Mouse (Mus musculus) megakaryocyte progenitor cell, adult 5-6 weeks (primary cell): ENCODE results near the gene Btbd9. TPM values are rescaled to one million over a fixed set of nuclear protein-coding genes. Genes with fewer than 3 reads are reported as not detected.
A peak's percentile ranks its signal among the peaks of the same experiment; 100 is the strongest.

Source experiments
- ATAC-seq: replicated peaks from 2 replicates; pipeline ENCODE4 v1.8.0; 2016; ENCODE audit warnings: mild to moderate bottlenecking, moderate TSS enrichment, inconsistent platforms; ENCODE audit not compliant: poor library complexity
- total RNA-seq, 2 experiments: library from RNA; stranded (forward) in 1 of 2; stranded (reverse) in 1 of 2; fragments of 157-497, 149-512 nt in 1 of 2; fragments of 200-1000 nt in 1 of 2; gene quantifications; 2 replicates each; pipeline versions ENCODE4 v1.2.3 to v1.2.4; 2015 to 2017

The Btbd9 gene
- total RNA-seq, 2 experiments from 2014 or later: 17.2 to 25.4 TPM

DNA sequence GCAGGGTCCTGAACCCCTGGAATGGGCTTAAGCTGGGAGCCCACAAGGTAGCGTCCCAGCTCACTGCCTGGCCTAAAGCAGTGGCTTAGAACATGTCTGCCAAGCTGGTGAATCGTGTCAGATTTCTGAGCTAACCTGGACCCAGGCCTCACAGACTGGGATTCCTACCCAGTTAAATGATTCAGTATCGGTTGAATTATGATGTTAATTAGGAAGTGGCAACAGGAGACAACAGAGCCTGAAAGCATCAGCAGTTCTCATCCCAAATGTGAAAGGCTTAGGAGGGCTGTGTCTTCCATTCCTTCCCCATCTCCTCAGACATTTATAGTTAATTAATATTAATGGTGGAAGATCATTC lies 314.3 kb downstream of the Btbd9 start:
- ATAC-seq: no peak

DNA sequence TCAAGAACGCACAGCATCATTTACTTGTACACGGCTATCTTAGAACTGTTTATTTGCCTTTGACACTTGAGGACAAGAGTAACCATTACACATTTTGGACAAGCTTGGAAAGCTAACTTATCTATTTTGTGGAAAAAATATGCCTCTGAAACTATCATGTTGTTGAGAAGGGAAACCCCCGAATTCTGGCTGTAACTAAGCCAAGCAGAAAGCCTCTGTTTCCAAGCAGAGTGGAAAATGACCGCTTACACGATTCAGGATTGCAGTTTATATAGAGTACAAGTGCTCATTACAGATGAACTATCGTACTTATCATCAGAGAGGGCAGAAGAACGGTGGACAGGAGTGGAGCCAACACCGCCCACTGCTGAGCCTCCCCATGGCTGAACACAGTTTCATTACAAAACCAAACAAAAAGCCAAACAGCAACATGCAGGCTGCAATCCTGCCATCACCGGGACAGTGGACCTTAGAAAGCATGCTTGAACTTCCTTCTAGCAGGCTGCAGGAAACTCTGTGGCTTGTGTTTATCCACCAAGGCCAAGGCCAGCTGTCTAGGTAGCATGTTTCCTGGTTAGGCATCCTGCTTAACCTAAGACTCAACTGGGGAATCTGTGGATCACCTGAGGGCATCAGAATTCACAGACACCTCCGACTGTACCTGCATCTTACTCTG lies 314.8 kb downstream of the Btbd9 start:
- 0 out of 2 replicates have a peak, but pooled peaks have one; percentile 17 for ATAC-seq

DNA sequence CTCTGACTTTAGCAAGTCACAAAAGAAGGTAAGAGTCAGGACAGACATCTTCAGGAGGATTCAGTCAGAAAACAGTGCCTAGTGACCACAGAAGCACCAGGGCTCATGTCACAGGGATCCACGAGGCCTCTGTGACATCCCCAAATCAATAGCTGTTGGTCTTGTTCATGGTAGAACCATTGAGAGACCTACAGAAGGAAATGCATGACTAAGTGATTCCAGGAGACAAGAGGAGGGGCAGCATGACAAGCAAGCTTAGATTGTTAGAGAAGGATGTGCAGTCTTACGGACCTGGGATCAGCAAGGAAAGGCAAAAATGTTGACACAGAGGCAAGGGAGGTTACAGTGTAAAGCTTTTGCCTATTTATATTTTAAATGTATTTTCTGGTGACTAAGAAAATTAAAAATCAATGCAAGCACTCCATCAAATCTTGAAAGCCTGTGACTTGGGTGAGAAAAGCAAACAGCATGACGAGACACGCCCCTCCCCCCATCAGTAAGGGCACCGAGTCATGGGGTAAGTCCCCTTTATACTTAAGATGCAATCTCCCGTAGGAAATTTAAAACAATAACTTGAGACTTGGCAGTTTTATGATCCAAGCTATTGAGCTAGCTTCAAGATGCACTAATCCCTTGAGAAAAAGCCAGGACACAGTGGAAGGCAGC lies 315.5 kb downstream of the Btbd9 start:
- ATAC-seq: no peak

DNA sequence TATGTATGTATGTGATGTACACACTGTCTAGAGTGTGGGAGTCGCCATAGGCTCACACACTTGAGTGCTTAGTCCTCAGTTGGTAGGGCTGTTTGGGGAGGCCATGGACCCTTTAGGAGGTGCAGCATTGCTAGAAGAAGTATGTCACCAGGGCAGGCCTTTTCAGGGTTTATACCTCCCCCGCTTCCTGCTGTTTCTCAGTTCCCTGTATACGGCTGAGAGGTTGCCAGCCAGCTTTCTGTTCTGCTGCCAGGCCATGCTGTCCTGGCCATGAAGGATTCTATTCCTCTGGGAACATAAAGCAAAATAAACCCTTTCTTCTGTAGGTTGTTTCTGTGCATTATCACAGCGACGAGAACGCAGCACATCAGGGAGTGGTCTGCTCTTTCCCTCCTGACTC lies 316.4 kb downstream of the Btbd9 start:
- no peak for ATAC-seq

DNA sequence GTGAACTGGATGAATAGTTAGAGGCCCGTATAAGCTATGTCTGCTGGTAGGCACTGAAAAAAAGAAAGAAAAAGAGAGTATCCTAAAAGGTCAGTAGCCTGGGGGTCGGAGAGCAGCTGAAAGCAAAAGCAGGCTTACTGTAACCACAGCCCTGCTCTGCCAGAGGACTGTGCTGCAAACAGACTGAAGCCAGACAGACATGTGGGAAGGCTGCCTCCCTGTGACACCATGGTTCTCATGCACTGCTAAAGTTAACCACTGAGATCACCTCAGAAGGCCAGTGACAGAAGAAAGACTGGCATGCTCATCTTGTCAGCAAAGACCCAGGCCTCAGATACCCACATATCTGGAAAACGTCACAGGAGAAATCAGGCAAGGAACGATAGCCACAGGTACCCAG lies 317.8 kb downstream of the Btbd9 start:
- ATAC-seq: no peak

DNA sequence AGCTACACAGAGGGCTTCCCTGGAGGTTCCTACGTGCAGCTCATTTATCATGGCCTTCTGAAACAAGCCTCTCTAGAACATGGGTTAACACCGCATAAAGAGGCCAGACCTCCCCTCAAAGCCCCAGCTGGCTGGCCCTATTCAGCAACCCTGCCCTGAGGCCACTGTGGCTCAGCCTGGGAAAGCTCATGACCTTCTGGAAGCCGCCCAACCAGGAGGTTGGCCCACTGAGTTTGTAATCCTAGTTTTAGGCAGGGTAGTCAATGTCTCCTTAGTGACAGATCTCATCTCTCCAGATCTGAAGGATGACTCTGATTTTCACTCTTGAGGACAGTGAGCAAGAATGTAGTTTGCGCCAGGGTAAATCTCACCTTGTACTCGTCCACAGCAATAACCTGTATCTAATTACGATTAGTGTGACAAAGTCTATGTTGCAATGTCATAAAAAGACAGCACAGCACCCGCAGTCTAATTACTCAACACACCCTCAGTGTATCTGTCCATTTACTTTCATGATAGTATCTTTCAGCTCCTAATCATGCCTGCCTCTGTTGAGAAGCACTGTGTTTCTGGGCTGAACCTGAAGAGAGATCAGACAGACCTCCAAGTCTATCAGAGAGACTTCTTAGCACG lies 320.2 kb downstream of the Btbd9 start:
- ATAC-seq: no peak

DNA sequence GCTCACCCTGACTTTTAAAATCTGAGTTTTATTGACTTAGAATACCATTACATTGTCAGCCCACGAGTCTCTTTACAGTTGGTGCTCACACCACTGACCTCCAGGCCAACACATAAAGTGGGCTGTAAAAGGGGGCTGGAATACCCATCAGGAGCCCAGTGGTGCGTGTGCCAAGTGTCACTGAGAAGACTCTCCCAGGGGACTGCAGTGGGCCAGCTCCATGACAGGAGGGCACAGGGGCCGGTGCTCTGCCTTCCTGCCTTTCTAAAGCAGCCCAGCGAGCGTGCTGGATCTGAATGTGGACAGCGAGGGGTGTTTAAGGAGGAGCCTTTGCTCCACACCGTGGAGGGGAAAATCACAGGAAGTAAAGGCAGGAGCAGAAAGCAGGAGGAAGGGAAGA lies 322.4 kb downstream of the Btbd9 start:
- ATAC-seq: no peak

DNA sequence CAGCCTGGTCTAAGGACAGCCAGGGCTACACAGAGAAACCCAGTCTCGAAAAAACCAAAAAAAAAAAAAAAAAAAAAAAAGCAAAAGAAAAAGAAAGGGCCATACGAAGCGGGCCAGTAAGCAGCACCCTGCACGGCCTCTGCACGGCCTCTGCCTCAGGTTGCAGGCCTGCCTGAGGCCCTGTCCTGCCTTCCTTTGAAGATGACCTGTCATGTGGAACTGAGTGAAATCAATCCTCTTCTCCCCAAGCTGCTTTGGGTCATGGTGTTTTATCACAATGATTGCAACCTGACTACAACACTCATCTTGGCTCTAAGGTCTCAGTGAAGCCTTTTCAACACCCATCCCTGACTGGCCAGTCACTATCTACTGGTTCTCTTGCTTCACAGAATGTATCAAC lies 323.3 kb downstream of the Btbd9 start:
- no peak for ATAC-seq

DNA sequence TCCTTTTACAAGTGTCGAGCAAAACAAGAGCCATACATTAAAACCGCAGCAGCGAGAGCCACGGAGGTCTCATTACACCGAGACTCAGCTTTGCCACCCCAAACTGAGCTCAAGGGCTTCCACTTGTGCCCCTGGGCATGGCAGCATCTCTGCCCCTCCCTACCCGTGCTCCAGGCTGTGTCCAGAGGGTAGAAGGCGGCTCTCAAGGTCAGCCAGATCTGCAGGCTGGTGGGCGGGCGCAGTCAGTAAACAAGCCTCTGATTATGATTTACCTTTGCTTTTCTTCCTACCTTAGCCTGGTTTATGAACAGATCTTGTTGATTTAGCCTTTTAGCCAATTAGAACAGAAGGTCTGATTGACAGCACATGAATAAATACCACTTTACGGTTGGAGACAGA lies 331.0 kb downstream of the Btbd9 start:
- no peak for ATAC-seq

DNA sequence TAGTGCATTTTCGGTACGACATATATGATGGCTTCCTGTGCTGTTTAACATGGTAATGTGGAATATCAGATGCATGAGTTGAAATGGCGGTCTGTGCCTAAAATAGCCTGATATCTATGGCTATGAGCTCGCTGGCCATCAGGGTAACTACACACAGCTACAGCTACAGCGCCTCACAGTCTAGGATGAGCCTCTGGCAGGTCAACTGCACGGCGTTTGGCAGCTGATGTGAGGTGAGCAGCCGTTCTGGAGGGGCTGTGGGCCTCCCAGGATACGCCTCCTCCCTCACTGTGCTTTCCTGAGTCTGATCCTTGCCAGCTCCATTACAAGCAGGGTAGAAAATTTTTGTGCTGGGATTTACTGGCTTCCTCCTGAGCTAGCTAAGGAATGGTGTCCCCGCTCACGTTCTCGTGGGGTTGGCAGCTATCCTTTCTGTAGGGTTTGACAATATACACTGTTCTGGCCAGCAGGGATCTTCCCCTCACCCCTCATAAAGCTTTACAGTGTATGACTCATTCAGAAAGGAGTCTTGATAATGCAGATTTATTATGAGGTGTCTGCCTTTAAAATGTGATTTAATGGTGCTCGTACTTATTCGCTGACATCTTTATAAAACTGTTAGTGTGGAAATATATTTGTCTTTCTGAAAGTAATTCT lies 331.5 kb downstream of the Btbd9 start:
- ATAC-seq: no peak

DNA sequence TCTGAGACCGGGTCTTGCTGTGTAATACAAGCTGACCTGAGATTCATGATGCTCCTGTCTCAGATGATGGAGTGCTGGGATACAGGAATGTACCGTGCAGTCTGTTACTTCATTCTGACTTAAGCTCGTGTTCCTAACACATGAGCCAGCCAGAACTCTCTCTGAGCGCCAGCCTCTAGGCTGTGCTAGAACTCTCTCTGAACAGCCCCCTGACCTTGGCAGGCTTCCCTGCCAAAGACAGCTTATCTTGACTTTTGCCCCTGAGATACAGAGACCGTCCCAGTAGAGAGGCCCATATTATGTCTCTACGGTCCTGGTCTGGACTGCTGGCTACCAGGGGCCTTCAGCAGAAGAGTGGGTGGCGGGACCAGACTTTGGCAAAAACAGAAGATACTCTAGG lies 332.7 kb downstream of the Btbd9 start:
- no peak for ATAC-seq

DNA sequence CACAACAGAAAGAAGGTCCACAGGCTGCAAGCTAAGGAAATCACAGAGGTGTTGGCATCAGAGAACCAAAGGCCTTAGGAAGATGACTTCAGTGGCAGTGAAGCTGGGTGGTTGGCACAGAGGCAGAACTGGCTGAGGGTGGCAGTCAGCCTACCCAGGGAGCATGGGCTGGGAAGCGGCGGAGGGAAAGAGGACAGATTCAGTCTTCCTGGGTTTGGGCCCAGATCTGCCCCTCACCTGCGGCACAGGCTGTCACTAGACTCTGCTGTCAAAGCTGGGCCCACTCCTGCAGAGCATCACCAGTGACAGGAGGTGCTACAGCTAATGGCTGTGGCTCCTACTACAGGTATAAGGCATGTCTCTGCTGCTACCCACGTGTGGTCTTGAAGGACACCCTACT lies 333.6 kb downstream of the Btbd9 start:
- ATAC-seq: no peak

DNA sequence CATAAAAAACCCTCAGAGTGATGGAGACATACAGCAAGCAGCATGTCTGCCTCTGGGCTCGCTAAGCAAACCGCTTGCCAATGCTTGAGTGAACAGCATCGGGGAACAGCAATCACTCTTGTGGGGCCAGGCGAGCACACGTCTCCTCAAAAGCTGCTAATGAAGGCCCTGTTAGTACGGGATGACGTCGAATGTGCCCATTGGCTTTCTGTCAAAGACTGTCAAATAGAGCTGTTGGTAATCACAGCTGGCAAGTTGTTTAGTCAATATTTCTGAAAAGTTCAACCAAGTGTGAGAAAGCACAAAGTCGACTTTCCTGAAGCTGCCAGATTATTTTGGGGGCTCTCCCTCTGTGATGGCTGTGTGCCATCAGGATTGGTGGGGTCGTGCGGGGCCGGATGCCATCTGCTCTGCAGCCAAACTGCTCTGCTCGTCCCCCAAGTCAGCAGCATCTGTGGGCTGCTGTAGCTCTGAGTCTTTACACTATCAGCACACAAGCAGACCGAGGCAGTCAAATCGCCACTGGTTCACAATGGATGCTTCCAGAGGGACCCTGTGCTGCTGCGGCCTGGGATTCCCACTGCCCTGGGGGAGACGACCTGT lies 334.5 kb downstream of the Btbd9 start:
- no peak for ATAC-seq

DNA sequence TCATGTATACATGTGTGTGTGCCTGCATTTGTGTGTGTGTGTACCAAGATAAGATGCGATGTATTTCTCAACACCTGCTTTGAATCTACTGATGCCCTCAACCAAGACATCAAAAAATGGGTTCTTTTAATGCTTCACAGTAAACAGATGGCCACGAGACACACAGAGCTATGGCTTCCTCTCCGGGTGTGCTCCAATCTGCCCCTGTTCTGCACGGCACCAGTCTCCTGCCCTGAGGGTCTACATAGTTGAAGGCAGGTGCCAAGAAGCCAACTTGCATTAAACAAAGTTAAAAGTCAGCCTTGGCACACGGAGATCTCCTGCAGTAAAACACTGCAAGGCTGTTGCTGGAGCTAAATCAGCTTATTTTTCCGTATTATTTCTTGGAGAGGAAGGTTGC lies 335.2 kb downstream of the Btbd9 start:
- no peak for ATAC-seq

DNA sequence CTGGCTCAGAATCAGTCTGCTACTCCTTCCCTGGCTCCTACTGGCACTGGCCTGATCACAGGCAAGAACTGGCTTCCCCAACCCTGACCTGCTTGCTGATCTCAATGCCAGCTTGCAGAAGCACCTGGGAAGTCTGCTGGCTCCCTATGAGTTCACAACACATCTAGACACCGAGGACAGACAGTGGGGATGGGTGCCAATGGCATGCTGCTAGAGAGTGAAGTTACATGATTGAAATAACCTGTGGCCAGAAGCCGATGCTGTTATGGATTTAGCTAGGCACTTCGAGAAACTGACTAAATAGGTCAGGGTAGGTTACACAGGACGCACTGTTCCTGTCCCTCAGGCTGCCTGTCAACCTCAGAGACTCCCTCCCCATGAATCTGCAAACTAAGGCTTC lies 335.6 kb downstream of the Btbd9 start:
- no peak for ATAC-seq

DNA sequence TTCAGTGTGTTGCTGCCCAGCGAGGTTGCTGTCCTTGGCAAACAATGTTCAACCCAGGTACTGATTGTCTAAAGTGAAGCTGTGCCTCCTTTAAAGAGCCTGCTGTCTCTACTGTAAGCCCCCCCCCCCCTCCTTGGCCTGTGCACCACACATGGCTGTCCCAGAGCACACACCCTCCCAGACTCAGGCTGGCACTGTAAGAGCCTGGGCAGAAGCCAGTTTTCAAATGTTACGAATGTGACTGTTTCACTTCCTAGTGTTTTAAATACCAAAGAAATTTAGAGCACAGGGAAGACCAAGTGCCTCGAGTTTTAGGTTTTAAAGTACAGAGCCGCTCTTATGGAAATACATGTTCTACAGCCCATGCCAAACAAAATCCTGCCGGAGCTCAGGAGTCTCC lies 336.8 kb downstream of the Btbd9 start:
- ATAC-seq: no peak

DNA sequence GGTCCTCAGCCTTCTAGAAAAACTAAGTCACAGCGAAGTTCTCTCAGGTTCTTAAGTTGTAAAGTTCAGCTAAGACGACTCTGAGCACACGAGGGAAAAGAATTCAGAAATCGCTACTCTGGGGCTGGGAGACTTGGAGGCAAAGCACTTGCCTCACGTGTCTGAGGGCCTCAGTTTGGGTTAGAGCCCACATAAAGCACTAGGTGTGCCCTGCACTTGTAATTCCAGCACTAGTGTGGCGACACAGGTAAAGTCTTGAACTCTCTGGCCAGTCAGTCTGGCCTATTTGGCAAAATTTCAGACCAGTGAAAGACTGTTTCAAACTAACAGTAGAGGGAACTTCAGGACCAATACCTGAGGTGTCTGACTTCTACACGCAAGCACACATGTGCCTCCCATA lies 338.7 kb downstream of the Btbd9 start:
- no peak for ATAC-seq

DNA sequence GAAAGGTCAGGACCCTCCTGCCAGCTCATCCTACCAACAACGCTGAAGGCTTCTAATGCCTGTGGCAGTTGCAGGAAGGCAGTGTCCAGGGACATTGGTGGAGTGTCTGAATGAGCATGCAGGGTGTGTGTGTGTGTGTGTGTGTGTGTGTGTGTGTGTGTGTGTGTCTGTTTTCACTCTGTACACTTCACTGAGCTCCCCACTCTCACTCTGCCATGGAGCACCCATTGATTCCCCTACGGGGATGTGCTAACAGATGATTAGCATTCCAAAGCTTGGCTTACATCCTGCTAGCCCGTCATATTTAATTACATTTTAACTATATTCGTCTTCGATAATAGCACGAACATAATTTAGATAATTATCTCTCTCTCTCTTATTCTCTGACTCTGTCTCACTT lies 339.7 kb downstream of the Btbd9 start:
- no peak for ATAC-seq

DNA sequence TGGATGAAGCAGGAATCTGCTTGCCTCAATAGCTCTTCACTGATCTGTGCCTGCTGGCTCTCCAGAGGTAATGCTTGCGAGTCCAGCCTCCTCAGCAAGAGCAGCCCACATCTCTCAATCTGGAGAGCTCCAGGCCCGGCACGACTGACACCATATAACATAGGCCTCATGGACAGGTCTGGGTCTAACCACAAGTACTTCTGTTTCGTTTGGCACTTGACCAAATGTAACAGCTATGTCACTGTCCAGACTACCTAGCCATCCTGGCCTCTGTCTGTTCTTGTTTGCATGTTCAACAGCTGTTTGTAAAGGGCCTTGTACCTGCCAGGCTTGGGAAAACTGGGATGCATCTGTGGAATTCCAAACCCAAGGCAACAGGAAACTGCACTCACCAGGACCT lies 340.9 kb downstream of the Btbd9 start:
- ATAC-seq: no peak

DNA sequence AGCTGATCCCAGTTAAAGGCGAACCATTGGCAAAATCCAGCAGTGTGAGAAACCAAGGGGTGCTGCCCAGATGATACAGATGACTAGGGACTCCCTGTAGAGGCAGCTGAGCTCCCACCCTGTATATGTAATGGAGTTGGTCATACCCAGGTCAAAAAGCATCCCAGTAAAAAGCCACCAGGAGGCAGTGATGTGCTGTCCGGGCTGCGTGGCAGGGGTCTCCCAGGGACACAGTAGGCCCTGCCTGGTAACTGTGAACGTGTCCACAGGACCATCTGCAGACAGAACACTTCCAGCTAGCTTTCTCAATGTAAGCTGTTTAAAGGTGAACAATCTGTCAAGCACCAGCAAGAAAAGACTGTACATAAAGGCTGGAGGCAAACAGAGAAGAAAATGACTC lies 343.6 kb downstream of the Btbd9 start:
- ATAC-seq: no peak

DNA sequence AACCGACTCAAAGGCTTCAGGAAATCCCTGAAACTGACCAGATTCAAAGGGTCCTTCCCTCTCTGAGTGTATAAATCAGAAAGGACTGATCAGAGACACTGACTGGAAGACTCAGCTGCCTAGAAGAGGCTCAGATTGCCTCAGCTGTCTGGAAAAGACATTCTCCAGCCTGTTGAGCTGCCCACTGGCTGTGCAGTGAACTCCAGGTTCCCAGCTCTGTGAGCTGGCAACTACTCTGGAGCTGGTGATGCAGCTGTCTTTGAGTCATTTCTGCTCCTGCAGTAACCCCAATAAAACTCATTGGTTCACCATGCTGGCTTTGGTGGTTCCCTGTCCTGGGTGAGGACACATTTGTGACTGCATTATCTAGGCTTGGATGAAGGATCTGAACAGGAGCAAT lies 344.8 kb downstream of the Btbd9 start:
- ATAC-seq: no peak

DNA sequence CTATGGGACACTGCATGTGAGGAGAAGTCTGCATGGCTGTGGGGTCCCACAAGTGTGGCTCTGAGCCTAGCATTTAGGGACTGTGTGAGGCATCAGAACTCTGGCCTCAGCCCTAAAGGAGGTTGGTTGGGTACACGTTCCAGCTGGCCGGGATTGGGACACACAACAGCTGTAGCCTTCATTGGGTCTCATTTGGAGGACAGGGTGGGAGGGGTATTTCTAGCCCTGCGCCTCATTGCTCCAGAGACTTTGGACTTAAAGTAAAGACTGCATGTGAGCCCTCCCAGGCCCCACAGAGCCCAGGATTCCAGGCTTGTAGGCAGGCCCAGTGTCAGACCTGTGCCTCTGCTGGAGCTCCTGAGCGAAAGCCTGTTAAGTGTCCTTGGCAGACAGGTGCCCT lies 345.9 kb downstream of the Btbd9 start:
- no peak for ATAC-seq
